Mouse (Mus musculus) erythroblast, embryonic 14.5 days (primary cell): ENCODE measurements around the gene Gm3138. TPM values are rescaled to one million over a fixed set of nuclear protein-coding genes. Genes with fewer than 3 reads are reported as not detected.
"Not testable (repeated sequence)": the region's sequence is repeated elsewhere in the genome, so short reads cannot be mapped to it uniquely, and the experiment has no call there.

ENCODE experiments used
- H3K27me3 ChIP-seq: 2 replicates; pipeline ENCODE4 v1.6.1; 2012; ENCODE audit warnings: inconsistent platforms; ENCODE audit not compliant: control insufficient read depth
- H3K36me3 ChIP-seq: 2 replicates; pipeline ENCODE4 v1.6.1; 2012; ENCODE audit warnings: mild to moderate bottlenecking, inconsistent platforms; ENCODE audit not compliant: control insufficient read depth
- H3K4me1 ChIP-seq: 2 replicates; pipeline ENCODE4 v1.6.1; 2012; ENCODE audit warnings: inconsistent platforms; ENCODE audit not compliant: control insufficient read depth
- H3K4me3 ChIP-seq: replicated peaks from 2 replicates; pipeline ENCODE3; 2012; ENCODE audit warnings: moderate library complexity, mild to moderate bottlenecking, inconsistent platforms
- H3K9me3 ChIP-seq: 2 replicates; pipeline ENCODE4 v1.6.1; 2012; ENCODE audit warnings: low read length, inconsistent platforms, mixed read lengths; ENCODE audit not compliant: control insufficient read depth
- polyA plus RNA-seq: library from polyadenylated mRNA; stranded (reverse); fragments of >175 nt; gene quantifications from 2 replicates; pipeline ENCODE4 v1.2.3, GENCODE M21; 2012

The Gm3138 gene
- 0.02 TPM in 2 replicates for polyA plus RNA-seq

DNA sequence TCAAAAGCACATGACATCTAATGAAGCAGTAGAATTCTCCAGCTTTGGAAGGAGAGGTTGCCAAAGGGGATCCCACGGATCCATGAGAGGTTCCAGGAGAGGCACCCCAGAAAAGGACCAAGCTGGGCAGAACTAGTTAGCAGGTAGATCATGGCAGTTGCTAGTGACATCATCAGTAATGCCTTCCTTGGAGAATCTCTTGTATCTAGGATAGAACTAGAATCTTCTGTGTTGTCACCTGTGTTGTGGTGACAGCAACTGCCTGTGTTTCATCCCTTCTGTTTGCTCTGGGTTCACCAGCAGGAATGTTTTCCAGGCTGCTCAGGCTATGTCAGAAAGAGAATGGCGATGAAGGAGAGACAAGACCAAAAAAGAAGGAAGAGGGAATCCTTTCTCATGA is at the start of gene Gm3138:
Gm3138 (plus strand) TSS at position 301 of the 400 bp plus-strand sequence.
- H3K36me3 ChIP-seq, H3K9me3 ChIP-seq, H3K4me1 ChIP-seq, H3K27me3 ChIP-seq, H3K4me3 ChIP-seq: not testable (repeated sequence)

DNA sequence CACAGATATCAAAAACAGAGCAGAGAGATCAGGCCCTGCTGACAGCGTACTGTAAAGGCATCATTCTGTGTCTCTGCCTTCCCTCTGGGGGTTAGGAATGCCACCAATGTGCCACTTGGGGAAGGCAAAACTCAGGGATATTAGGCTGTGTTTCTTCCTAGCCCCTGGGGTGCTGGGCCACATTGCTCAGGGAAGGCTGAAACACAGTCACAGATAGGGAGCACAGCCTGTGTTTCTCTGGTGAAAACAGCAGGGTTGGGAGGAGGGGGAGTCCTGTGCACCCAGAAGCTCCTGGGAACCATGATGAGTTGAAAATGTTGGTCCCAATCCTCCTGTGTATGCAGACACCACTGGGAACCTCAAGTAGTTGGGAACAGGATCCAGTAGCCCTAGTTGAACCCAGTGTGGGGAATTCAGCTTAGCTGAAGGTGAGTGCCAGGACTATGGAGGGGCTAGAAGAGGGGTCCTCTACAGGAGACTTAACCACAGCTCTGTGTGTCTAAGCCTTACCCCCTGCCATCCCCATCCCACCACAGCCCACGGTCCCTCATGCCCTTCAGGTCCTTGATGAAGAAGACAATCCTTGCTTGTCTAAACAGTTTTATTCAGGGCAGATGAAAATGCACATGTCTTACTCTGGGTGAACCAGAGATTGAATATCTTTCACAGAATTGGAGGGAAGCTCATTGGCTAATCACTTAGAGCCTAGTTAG is 20.0 kb downstream of the Gm3138 start:
- not testable (repeated sequence) for H3K4me3 ChIP-seq, H3K36me3 ChIP-seq, H3K4me1 ChIP-seq, H3K9me3 ChIP-seq, H3K27me3 ChIP-seq

DNA sequence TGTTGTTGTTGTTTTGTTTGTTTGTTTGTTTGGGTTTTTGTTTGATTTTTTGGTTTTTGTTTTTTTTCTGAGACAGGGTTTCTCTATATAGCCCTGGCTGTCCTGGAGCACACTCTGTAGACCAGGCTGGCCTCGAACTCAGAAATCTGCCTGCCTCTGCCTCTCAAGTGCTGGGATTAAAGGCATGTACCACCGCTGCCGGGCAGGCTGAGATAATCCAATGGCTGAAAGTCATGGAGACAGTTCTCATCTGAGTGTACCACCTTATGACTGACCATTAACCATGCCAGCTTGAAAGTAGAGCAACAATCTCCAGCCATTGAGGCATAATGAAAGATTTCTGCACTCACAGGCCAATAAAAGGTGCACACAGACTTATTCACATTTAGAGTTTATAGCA is 30.4 kb downstream of the Gm3138 start:
- H3K36me3 ChIP-seq, H3K27me3 ChIP-seq, H3K9me3 ChIP-seq: not testable (repeated sequence)

More for the DNA sequence above, 30.4 kb downstream of the Gm3138 start:
- H3K4me1 ChIP-seq, H3K4me3 ChIP-seq: not testable (repeated sequence)

Other genes starting within 250 kb of the Gm3138 start
- gene Gm5796, start 225.7 kb upstream of the Gm3138 start, polyA plus RNA-seq, result not detected in 2 replicates
- gene Gm3115, start 165.5 kb upstream of the Gm3138 start, polyA plus RNA-seq, result not detected in 2 replicates
- not detected in 2 replicates for gene Gm8108, start 139.1 kb upstream of the Gm3138 start, polyA plus RNA-seq
- not detected in 2 replicates for gene Gm3127, start 84.6 kb upstream of the Gm3138 start, polyA plus RNA-seq
- not detected in 2 replicates for gene Gm2974, start 67.1 kb upstream of the Gm3138 start, polyA plus RNA-seq
- not detected in 2 replicates for gene Gm3149, start 67.7 kb downstream of the Gm3138 start, polyA plus RNA-seq
- not detected in 2 replicates for gene 2610042L04Rik, start 85.1 kb downstream of the Gm3138 start, polyA plus RNA-seq
- not detected in 2 replicates for gene Gm3159, start 147.9 kb downstream of the Gm3138 start, polyA plus RNA-seq
- not detected in 2 replicates for gene Gm3164, start 165.8 kb downstream of the Gm3138 start, polyA plus RNA-seq
- gene Gm3173, start 181.4 kb downstream of the Gm3138 start, polyA plus RNA-seq, result not detected in 2 replicates
- not detected in 2 replicates for gene Gm3182, start 232.1 kb downstream of the Gm3138 start, polyA plus RNA-seq